Mouse (Mus musculus): ENCODE data around the gene Akap9.
"Not testable (repeated sequence)": the region's sequence is repeated elsewhere in the genome, so short reads cannot be mapped to it uniquely, and the experiment has no call there.

The Akap9 gene

DNA sequence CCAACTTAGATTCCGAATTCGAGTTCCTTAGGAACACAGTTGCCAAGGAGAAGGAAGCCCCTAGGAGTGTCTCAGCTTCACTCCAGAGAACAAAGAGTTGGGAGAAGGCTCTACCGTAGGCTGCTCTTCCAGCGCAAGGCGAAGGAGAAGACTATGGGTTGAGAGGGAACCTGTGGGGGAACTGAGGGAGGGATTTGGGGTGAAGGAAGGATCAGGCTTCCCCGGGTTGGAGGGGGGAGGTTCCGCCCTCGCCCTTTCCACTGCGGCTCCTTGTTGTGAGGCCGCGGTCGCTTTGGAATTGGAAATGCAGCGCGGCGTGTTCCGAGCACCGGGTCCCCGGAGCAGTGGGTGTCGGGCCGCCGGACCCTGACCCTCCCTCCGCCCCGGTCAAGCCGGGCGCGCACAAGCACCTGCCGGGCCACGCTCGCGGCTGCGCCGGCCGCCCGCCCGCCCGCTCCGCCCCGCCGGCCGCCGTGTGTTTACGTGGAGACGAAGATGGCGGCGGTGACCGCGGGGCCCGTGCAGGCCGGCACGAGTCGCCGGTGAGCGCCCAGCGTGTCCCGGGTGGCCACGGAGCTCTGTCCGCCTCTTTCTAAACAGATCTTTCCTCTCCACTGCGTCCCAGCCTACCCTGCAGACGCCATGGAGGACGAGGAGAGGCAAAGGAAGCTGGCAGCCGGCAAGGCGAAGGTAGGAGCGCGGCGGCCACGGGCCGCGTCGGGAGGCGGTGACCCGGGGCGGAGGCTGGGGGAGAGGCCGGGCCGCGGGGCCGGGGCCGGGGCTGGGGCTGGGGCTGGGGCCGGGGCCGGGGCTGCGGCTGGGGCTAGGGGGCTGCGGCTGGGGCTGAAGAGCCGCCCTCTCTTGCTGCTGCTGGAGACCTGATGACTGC, at the start of gene Akap9:
TSS of gene Akap9 (plus strand) at position 254 of the 889 bp plus-strand sequence.
- DNase-seq (ENCODE audit: low read depth, low spot score) = peak; percentile 57

DNA sequence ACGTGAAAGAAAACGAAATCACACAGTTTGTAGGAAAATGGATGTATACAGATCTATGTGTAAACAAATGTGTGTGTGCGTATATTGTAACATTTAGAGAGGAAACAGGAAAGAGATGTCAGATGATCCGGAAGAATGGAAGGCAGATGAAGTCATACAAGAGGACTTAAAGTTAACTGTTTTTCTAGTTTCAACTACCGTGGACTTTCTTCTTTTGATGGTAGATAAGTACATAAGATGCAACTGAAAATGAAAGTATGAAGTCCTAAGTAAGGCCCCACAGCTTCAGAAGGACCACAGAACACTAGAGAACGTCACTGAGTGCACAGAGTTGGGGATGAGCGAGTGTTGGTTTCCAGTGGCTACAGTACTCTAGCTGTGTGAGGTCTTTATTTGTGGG, 41.0 kb upstream of the Akap9 start:
- DNase-seq (ENCODE audit: low read depth, low spot score) = not testable (repeated sequence)

DNA sequence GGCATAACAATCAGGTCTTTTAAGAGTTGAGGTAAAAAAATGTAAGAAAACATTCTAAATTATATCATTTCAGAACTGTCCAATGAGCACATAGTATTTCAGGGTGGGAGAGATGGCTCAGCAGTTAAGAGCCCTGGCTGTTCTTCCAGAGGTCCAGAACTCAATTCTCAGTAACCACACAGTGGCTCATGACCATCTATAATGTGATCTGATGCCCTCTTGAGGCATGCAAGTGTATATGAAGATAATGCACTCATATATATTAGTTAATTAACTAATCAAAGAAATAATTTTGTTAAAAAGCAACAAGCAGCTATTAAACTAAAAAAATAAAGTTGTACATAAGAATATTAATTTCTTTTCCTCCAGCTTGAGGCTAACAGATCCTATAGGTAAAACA, 38.7 kb upstream of the Akap9 start:
- peak; percentile 34 for DNase-seq (ENCODE audit: low read depth, low spot score)

DNA sequence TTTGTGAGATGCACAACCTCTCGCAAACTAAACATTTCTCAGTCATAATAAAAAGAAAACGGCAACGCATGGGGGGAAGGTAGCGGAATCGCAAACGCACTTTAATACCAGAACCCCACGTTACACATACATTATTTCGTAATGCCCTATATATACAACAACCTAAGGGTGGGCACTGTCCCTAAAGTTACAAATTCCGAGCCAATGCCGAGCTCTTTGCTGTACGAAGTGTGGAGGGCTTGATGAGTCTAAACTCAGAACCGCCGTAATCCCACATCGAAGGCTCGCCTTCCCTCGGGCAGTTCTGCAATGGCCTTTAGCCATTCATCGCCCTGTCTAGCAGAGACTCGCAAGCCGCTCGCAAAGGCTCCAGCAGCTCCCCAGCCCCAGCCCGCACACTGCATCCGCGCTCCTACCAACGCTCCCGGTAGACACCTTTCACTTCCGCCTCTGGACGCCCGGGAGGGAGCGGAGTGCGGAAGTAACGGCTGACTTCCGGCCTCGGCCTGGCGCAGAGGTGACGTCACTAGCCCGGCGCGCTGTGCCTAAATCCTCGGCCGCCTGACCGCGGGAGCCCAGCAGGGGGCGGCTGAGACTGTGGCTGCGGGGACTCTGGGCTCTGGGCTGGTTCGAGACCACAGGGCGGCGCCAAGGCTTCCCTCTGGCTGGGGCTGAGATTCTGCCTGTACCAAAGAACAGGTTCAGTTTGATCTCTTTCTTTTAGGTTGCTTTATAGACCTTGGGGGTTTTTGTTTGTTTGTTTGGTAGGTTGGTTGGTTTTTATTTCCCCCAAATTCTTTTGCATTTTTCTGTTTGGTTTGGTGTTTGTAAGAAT, 34.2 kb upstream of the Akap9 start, which contains the start of gene Mterf1a:
TSS of gene Mterf1a (minus strand) at position 475 of the 835 bp plus-strand sequence.
- not testable (repeated sequence) for DNase-seq (ENCODE audit: low read depth, low spot score)

- not testable (repeated sequence) for DNase-seq (ENCODE audit: low read depth, low spot score)
These were observed 33.6 kb upstream of the Akap9 start for GRCm38 (mm10) chr5:3894294-3894619.

- no peak for DNase-seq (ENCODE audit: low read depth, low spot score)
These were observed 22.4 kb upstream of the Akap9 start for GRCm38 (mm10) chr5:3905471-3905870.

GRCm38 (mm10) chr5:3922350-3922749, 5.5 kb upstream of the Akap9 start:
- DNase-seq (ENCODE audit: low read depth, low spot score) = no peak

DNA sequence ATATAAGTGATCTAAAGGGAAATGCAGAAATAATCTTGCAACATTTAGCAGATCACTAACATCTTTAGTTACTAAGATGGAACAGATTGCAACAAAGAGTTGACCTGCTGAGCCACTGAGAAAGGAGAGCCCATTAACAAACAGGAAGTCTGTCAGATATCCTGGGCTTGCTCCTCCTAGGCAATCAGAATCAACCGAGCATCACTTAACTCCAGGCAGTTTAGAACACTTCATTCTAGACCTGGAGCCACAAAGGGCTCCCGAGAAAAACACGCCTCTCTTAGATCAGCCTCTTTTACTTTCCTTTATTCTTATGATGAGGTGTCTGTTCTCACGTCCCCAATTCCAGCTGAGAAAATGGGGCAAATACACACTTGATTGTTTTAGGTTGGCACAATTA, 1.2 kb upstream of the Akap9 start:
- DNase-seq (ENCODE audit: low read depth, low spot score) = peak; percentile 17

DNA sequence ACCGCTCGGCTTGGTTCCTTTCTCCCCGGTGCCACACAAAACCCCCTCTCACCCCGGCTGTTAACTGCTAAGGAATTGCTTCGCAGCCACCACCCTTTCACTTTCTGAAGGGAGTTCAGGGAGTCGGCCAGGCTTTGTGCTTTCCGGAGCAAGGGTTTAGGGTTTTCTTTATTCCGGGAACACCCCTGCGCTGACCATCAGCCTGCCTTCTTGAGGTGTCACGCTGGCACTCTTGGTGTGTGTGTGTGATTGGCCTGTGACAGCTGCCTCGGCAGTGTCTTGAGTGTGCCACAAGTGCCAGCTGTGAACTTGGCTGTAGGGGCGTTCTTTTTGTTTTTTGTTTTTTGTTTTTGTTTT, 814 bp downstream of the Akap9 start:
- peak; percentile 41 for DNase-seq (ENCODE audit: low read depth, low spot score)

GRCm38 (mm10) chr5:3930760-3931159, 2.9 kb downstream of the Akap9 start:
- no peak for DNase-seq (ENCODE audit: low read depth, low spot score)

- DNase-seq (ENCODE audit: low read depth, low spot score) = no peak
These were observed 3.8 kb downstream of the Akap9 start for GRCm38 (mm10) chr5:3931636-3932035.

DNA sequence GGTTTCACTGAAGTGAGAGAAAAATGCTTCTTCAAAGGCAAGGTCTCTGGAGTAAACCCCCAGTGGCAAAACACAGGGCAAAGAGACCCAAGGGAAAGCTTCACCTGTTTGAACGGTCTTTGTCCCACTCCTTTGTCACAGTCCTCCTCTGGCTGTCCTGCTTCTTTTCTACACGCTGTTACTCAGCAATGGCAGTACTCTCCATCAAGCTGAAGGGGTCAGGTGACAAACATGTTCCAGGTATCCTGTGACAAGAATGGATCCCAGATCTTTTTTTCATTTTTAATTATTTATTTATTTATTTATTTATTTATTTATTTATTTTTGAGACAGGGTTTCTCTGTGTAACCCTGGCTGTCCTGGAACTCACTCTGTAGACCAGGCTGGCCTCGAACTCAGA, 5.7 kb downstream of the Akap9 start:
- DNase-seq (ENCODE audit: low read depth, low spot score) = no peak

- no peak for DNase-seq (ENCODE audit: low read depth, low spot score)
These were observed 7.4 kb downstream of the Akap9 start for GRCm38 (mm10) chr5:3935266-3935665.

DNA sequence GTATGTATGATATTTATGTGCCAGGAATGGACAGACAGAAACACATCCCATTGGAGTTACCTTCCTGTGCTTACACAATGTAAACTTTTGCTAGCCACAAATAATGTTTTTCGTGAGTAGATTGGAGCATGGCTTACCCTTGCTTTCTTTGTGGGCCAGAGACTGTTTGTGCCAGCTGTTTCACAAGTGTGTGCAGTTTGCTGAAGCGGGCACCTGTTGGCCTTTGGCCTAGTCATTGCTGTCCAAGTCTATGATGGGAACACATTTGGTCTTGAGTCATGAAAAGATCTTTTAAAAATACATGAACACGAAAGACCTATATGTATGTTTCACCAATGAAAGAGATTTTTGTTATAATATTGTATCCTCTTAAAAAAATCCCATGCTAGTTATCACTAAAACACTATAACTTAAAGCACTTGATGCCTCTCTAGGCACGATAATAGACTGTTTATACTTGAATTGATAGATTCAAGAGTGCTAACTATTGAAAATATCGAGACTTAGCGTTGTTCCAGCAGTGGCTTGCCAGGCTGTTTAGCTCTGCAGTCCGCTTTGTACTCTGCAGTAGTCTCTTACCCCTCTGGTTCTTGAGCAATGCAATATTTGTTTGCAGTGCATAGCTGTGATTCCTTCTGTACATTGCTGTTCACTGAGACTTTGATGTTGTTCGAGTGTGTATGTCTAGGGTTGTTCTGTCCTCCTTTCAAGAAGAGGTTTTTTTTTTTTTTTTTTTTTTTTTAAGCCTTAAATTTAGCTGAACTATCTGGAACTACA, 8.1 kb downstream of the Akap9 start:
- no peak for DNase-seq (ENCODE audit: low read depth, low spot score)

- no peak for DNase-seq (ENCODE audit: low read depth, low spot score)
These were observed 11.1 kb downstream of the Akap9 start for GRCm38 (mm10) chr5:3938905-3939304.

- DNase-seq (ENCODE audit: low read depth, low spot score) = no peak
These were observed 11.5 kb downstream of the Akap9 start for GRCm38 (mm10) chr5:3939335-3939734.

- DNase-seq (ENCODE audit: low read depth, low spot score) = no peak
These were observed 13.4 kb downstream of the Akap9 start for GRCm38 (mm10) chr5:3941240-3941639.

- DNase-seq (ENCODE audit: low read depth, low spot score) = peak; percentile 88
These were observed 15.3 kb downstream of the Akap9 start for GRCm38 (mm10) chr5:3943169-3943568.

DNA sequence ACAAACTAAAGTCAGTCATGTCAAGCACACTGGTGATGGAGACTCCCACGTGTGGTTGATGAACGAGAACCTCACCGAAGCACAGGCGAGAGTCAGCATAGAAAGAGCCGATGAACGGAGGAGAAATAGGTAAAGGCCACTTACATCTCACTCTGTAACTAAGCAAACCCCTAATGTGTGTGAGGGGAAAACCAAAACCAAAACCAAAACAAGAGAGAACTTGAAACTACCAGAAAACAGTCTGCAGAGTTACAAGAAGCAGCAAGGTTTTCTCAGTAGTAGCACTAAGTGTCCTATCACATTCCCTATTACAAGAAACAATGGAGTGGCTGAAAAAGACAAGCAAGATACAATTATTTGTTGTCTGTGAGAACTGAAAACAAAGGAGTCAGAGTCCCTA, 24.6 kb downstream of the Akap9 start:
- DNase-seq (ENCODE audit: low read depth, low spot score) = no peak

GRCm38 (mm10) chr5:3954541-3954940, 26.7 kb downstream of the Akap9 start:
- no peak for DNase-seq (ENCODE audit: low read depth, low spot score)

GRCm38 (mm10) chr5:3961286-3961685, 33.4 kb downstream of the Akap9 start:
- DNase-seq (ENCODE audit: low read depth, low spot score) = no peak

- no peak for DNase-seq (ENCODE audit: low read depth, low spot score)
These were observed 40.6 kb downstream of the Akap9 start for GRCm38 (mm10) chr5:3968415-3968814.
